Mouse (Mus musculus) midbrain, embryonic 13.5 days (tissue): ENCODE data around the gene Sys1. TPM values are rescaled to one million over a fixed set of nuclear protein-coding genes. Genes with fewer than 3 reads are reported as not detected.

Experiments used
- ATAC-seq: fragments of 200-750 bp; cut with Nextera tagmentation; 2 replicates; pipeline ENCODE4 v1.8.0; 2017; ENCODE audit warnings: mild to moderate bottlenecking, moderate TSS enrichment, moderate library complexity
- H3K27ac ChIP-seq: fragments of 300-500 bp; sonication (generic); 2 replicates; pipeline ENCODE4 v1.5.1; 2015; ENCODE audit warnings: inconsistent platforms, mild to moderate bottlenecking, moderate library complexity
- H3K27me3 ChIP-seq: fragments of 300-500 bp; sonication (generic); 2 replicates; pipeline ENCODE4 v1.6.1; 2015; ENCODE audit warnings: mild to moderate bottlenecking, inconsistent platforms
- H3K36me3 ChIP-seq: fragments of 300-500 bp; sonication (generic); 2 replicates; pipeline ENCODE4 v1.6.1; 2015; ENCODE audit warnings: mild to moderate bottlenecking, inconsistent platforms
- H3K4me1 ChIP-seq: fragments of 300-500 bp; sonication (generic); replicated peaks from 2 replicates; pipeline ENCODE4 v1.6.1; 2015; ENCODE audit warnings: inconsistent platforms
- H3K4me2 ChIP-seq: fragments of 300-500 bp; sonication (generic); replicated peaks from 2 replicates; pipeline ENCODE4 v1.6.1; 2015; ENCODE audit warnings: moderate library complexity, mild to moderate bottlenecking, inconsistent platforms
- H3K4me3 ChIP-seq: fragments of 300-500 bp; sonication (generic); replicated peaks from 2 replicates; pipeline ENCODE4 v1.5.1; 2015; ENCODE audit warnings: mild to moderate bottlenecking, inconsistent platforms
- H3K9ac ChIP-seq: fragments of 300-500 bp; sonication (generic); replicated peaks from 2 replicates; pipeline ENCODE4 v1.6.1; 2015; ENCODE audit warnings: mild to moderate bottlenecking, inconsistent platforms
- H3K9me3 ChIP-seq: fragments of 300-500 bp; sonication (generic); 2 replicates; pipeline ENCODE4 v1.6.1; 2016; ENCODE audit warnings: mild to moderate bottlenecking, inconsistent platforms
- WGBS: fragments of 180-500 bp; shearing (Covaris S2); methylation state at CpG from one replicate; pipeline ENCODE4 v1.1.7; 2015; 5-methylcytosine and 5-hydroxymethylcytosine counted together
- polyA plus RNA-seq: library from polyadenylated mRNA; unstranded; fragments of >200 nt; fragmentation: Nextera tagmentation; extraction: Ambion mirVana; gene quantifications from 2 replicates; pipeline ENCODE4 v1.2.1, GENCODE M21; 2015

Sys1 gene
- polyA plus RNA-seq, 1 experiment from 2014 or later: 81.1 TPM

GRCm38 (mm10) chr2:164425401-164425800 lies 31.4 kb upstream of the Sys1 start:
- 87% methylated on average over 5 of the region's 5 CpGs for WGBS
- no peaks in the 10 kb centered on the region for H3K36me3 ChIP-seq
- H3K9me3 ChIP-seq: no peaks in the 10 kb centered on the region
- H3K9ac ChIP-seq: no peak overlapping the region
- H3K27me3 ChIP-seq: no peaks in the 10 kb centered on the region
- no peak overlapping the region for H3K4me3 ChIP-seq
- H3K4me1 ChIP-seq: no peaks in the 10 kb centered on the region
- no peak for ATAC-seq
- H3K27ac ChIP-seq: no peak overlapping the region
- H3K4me2 ChIP-seq: no peak overlapping the region

- Histone ChIP-seq H3K27ac (no peak overlapping the region), H3K27me3 (no peaks in the 10 kb centered on the region), H3K4me1 (no peaks in the 10 kb centered on the region), H3K36me3 (no peaks in the 10 kb centered on the region), H3K4me3 (no peak overlapping the region), H3K9me3 (no peaks in the 10 kb centered on the region), H3K9ac (no peak overlapping the region), H3K4me2 (no peak overlapping the region)
- ATAC-seq: no peak
- 29% methylated on average over 12 of the region's 12 CpGs for WGBS
These were observed 30.6 kb upstream of the Sys1 start for GRCm38 (mm10) chr2:164426121-164426520.

- no peak overlapping the region for H3K4me3 ChIP-seq
- H3K27me3 ChIP-seq: no peaks in the 10 kb centered on the region
- no peak overlapping the region for H3K27ac ChIP-seq
- ATAC-seq: no peak
- H3K9me3 ChIP-seq: no peaks in the 10 kb centered on the region
- no peaks in the 10 kb centered on the region for H3K36me3 ChIP-seq
- H3K4me2 ChIP-seq: no peak overlapping the region
- H3K9ac ChIP-seq: no peak overlapping the region
- no peaks in the 10 kb centered on the region for H3K4me1 ChIP-seq
- WGBS: 79% methylated on average over 5 of the region's 5 CpGs
These were observed 29.8 kb upstream of the Sys1 start for GRCm38 (mm10) chr2:164426952-164427351.

- Histone ChIP-seq H3K4me3 (no peak overlapping the region), H3K36me3 (no peaks in the 10 kb centered on the region), H3K27ac (no peak overlapping the region), H3K4me2 (no peak overlapping the region), H3K4me1 (no peaks in the 10 kb centered on the region), H3K9me3 (no peaks in the 10 kb centered on the region), H3K27me3 (no peaks in the 10 kb centered on the region), H3K9ac (no peak overlapping the region)
- no peak for ATAC-seq
- WGBS: 45% methylated on average over 5 of the region's 5 CpGs
These were observed 28.3 kb upstream of the Sys1 start for GRCm38 (mm10) chr2:164428451-164428850.

- no peaks in the 10 kb centered on the region for H3K9me3 ChIP-seq
- H3K9ac ChIP-seq: no peak overlapping the region
- no peaks in the 10 kb centered on the region for H3K4me1 ChIP-seq
- no peaks in the 10 kb centered on the region for H3K27me3 ChIP-seq
- H3K4me3 ChIP-seq: no peak overlapping the region
- 47% methylated on average over 15 of the region's 15 CpGs for WGBS
- no peak overlapping the region for H3K4me2 ChIP-seq
- H3K36me3 ChIP-seq: no peaks in the 10 kb centered on the region
- ATAC-seq: no peak
- no peak overlapping the region for H3K27ac ChIP-seq
These were observed 26.7 kb upstream of the Sys1 start for GRCm38 (mm10) chr2:164429881-164430615.

GRCm38 (mm10) chr2:164430697-164431096 lies 26.1 kb upstream of the Sys1 start:
- Histone ChIP-seq H3K4me1 (no peaks in the 10 kb centered on the region), H3K9ac (no peak overlapping the region), H3K36me3 (no peaks in the 10 kb centered on the region), H3K27me3 (no peaks in the 10 kb centered on the region), H3K9me3 (no peaks in the 10 kb centered on the region), H3K4me3 (no peak overlapping the region), H3K4me2 (no peak overlapping the region), H3K27ac (no peak overlapping the region)
- no peak for ATAC-seq
- 24% methylated on average over 7 of the region's 7 CpGs for WGBS

GRCm38 (mm10) chr2:164431676-164432465 lies 24.9 kb upstream of the Sys1 start:
- Histone ChIP-seq H3K36me3 (no peaks in the 10 kb centered on the region), H3K4me2 (no peak overlapping the region), H3K9ac (no peak overlapping the region), H3K4me1 (no peaks in the 10 kb centered on the region), H3K27me3 (no peaks in the 10 kb centered on the region), H3K4me3 (no peak overlapping the region), H3K9me3 (no peaks in the 10 kb centered on the region), H3K27ac (no peak overlapping the region)
- WGBS: 68% methylated on average over 9 of the region's 9 CpGs
- ATAC-seq: no peak

- Histone ChIP-seq H3K9me3 (no peaks in the 10 kb centered on the region), H3K27ac (no peak overlapping the region), H3K4me1 (no peaks in the 10 kb centered on the region), H3K36me3 (no peaks in the 10 kb centered on the region), H3K4me2 (no peak overlapping the region), H3K27me3 (no peaks in the 10 kb centered on the region), H3K4me3 (no peak overlapping the region), H3K9ac (no peak overlapping the region)
- 44% methylated on average over 22 of the region's 22 CpGs for WGBS
- no peak for ATAC-seq
These were observed 24.1 kb upstream of the Sys1 start for GRCm38 (mm10) chr2:164432541-164433191.

GRCm38 (mm10) chr2:164433278-164433895 lies 23.4 kb upstream of the Sys1 start:
- 82% methylated on average over 9 of the region's 9 CpGs for WGBS
- no peaks in the 10 kb centered on the region for H3K4me1 ChIP-seq
- no peaks in the 10 kb centered on the region for H3K36me3 ChIP-seq

GRCm38 (mm10) chr2:164434681-164435080 lies 22.1 kb upstream of the Sys1 start:
- Histone ChIP-seq H3K27me3 (no peaks in the 10 kb centered on the region), H3K36me3 (no peaks in the 10 kb centered on the region), H3K4me1 (no peaks in the 10 kb centered on the region), H3K9ac (no peak overlapping the region), H3K4me3 (no peak overlapping the region), H3K9me3 (no peaks in the 10 kb centered on the region), H3K4me2 (no peak overlapping the region), H3K27ac (no peak overlapping the region)
- WGBS: 80% methylated on average over 3 of the region's 3 CpGs
- no peak for ATAC-seq

More at GRCm38 (mm10) chr2:164433278-164433895, 23.4 kb upstream of the Sys1 start:
- Histone ChIP-seq H3K4me2 (no peak overlapping the region), H3K9me3 (no peaks in the 10 kb centered on the region), H3K4me3 (no peak overlapping the region), H3K9ac (no peak overlapping the region), H3K27me3 (no peaks in the 10 kb centered on the region), H3K27ac (no peak overlapping the region)
- ATAC-seq: no peak

- 60% methylated on average over 5 of the region's 5 CpGs for WGBS
- Histone ChIP-seq H3K4me2 (no peak overlapping the region), H3K9me3 (no peaks in the 10 kb centered on the region), H3K27me3 (peaks cover 3% of the 10 kb centered on the region; the same call in 1 of the 2 replicates), H3K4me1 (no peaks in the 10 kb centered on the region), H3K9ac (no peak overlapping the region), H3K36me3 (no peaks in the 10 kb centered on the region), H3K4me3 (no peak overlapping the region), H3K27ac (no peak overlapping the region)
- ATAC-seq: no peak
These were observed 21.3 kb upstream of the Sys1 start for GRCm38 (mm10) chr2:164435216-164436090.
